Mouse (Mus musculus) liver, adult 2 months (tissue): Measurements from ENCODE around the gene Tnip3. TPM values are rescaled to one million over a fixed set of nuclear protein-coding genes. Genes with fewer than 3 reads are reported as not detected.

Experiments used
- DNase-seq: peaks from one replicate; pipeline ENCODE4 v3.0.0-alpha.2; 2011; ENCODE audit warnings: low read depth, low spot score; ENCODE audit errors: extremely low read depth
- H3K27ac ChIP-seq: fragments of 200-500 bp; replicated peaks from 2 replicates; pipeline ENCODE4 v1.5.1; 2012; ENCODE audit warnings: low read depth, mild to moderate bottlenecking, control low read depth, inconsistent platforms, low read length; ENCODE audit not compliant: insufficient read depth
- H3K27me3 ChIP-seq: fragments of 200-500 bp; 2 replicates; pipeline ENCODE4 v1.6.1; 2012; ENCODE audit warnings: mild to moderate bottlenecking, moderate library complexity, low read length, inconsistent platforms; ENCODE audit not compliant: control insufficient read depth, insufficient read depth
- H3K36me3 ChIP-seq: fragments of 200-500 bp; 2 replicates; pipeline ENCODE4 v1.6.1; 2012; ENCODE audit warnings: low read length, inconsistent platforms; ENCODE audit not compliant: control insufficient read depth, insufficient read depth
- H3K4me1 ChIP-seq: fragments of 200-500 bp; 2 replicates; pipeline ENCODE4 v1.6.1; 2011; ENCODE audit warnings: low read length; ENCODE audit not compliant: control insufficient read depth, insufficient read depth
- H3K4me3 ChIP-seq: fragments of 200-500 bp; 2 replicates; pipeline ENCODE4 v1.5.1; 2011; ENCODE audit warnings: low read depth, mild to moderate bottlenecking, control low read depth, low read length, moderate library complexity; ENCODE audit not compliant: insufficient read depth
- H3K79me2 ChIP-seq: fragments of 200-500 bp; 2 replicates; pipeline ENCODE4 v1.6.1; 2012; ENCODE audit warnings: inconsistent platforms, mild to moderate bottlenecking, low read length, moderate library complexity; ENCODE audit not compliant: control insufficient read depth, insufficient read depth
- H3K9ac ChIP-seq: fragments of 200-500 bp; 2 replicates; pipeline ENCODE4 v1.6.1; 2012; ENCODE audit warnings: low read depth, mild to moderate bottlenecking, control low read depth, inconsistent platforms, low read length
- CTCF ChIP-seq: fragments of 200-500 bp; IDR thresholded peaks from 2 replicates; pipeline ENCODE4 v1.5.1; 2011; ENCODE audit warnings: low read depth, low read length, control low read depth
- POLR2A ChIP-seq: fragments of 200-500 bp; IDR thresholded peaks from 2 replicates; pipeline ENCODE4 v1.6.1; 2011; ENCODE audit warnings: low read length, control low read depth; ENCODE audit not compliant: insufficient read depth; ENCODE audit errors: extremely low read depth
- whole genome bisulfite sequencing: fragments of 180-500 bp; shearing (Covaris S2); methylation state at CpG from one replicate; pipeline ENCODE4 v1.1.7; 2018; 5-methylcytosine and 5-hydroxymethylcytosine counted together
- polyA plus RNA-seq: library from polyadenylated mRNA; depleted of rRNA; stranded (reverse); fragments of >200 nt; gene quantifications from 2 replicates; pipeline ENCODE4 v1.2.3, GENCODE M21; 2012; rRNA removed
- total RNA-seq: library from RNA; depleted of rRNA; stranded (reverse); fragments of >200 nt; gene quantifications from 2 replicates; pipeline ENCODE4 v1.2.3, GENCODE M21; 2014; rRNA removed

Tnip3 gene
- total RNA-seq (0.07 and 0.09 TPM in 2 replicates), polyA plus RNA-seq (not detected in 2 replicates)

GRCm38 (mm10) chr6:65525192-65525591 is at the start of gene Tnip3:
Gene Tnip3 (plus strand): TSS chr6:65525313.
- no peaks in the 10 kb centered on the region for H3K27me3 ChIP-seq
- DNase-seq, result no peak
- TF ChIP-seq CTCF (no peak), POLR2A (no peak)
- H3K79me2 ChIP-seq, result no peaks in the 10 kb centered on the region
- no peak within 1 kb of the TSS for H3K4me3 ChIP-seq
- H3K27ac ChIP-seq, result no peak within 1 kb of the TSS
- 77% methylated on average over 5 of the region's 5 CpGs for WGBS
- no peaks in the 10 kb centered on the region for H3K36me3 ChIP-seq
- no peak within 1 kb of the TSS for H3K9ac ChIP-seq
- no peaks in the 10 kb centered on the region for H3K4me1 ChIP-seq

- Histone ChIP-seq H3K27ac (no peak overlapping the region), H3K79me2 (no peaks in the 10 kb centered on the region), H3K9ac (no peak overlapping the region), H3K4me3 (no peak overlapping the region), H3K36me3 (no peaks in the 10 kb centered on the region), H3K27me3 (no peaks in the 10 kb centered on the region), H3K4me1 (no peaks in the 10 kb centered on the region)
- no peak for TF ChIP-seq POLR2A
- no peak for TF ChIP-seq CTCF
- no peak for DNase-seq
These were observed 26.3 kb upstream of the Tnip3 start for GRCm38 (mm10) chr6:65498786-65499185.

- H3K36me3 ChIP-seq, result no peaks in the 10 kb centered on the region
- DNase-seq, result peak; percentile 42
- H3K4me3 ChIP-seq, result no peak overlapping the region
- H3K79me2 ChIP-seq, result no peaks in the 10 kb centered on the region
- TF ChIP-seq CTCF, result peak; percentile 71
- no peak for TF ChIP-seq POLR2A
- 37% methylated on average over 4 of the region's 4 CpGs for WGBS
- H3K27me3 ChIP-seq, result no peaks in the 10 kb centered on the region
- H3K9ac ChIP-seq, result no peak overlapping the region
- H3K4me1 ChIP-seq, result no peaks in the 10 kb centered on the region
- no peak overlapping the region for H3K27ac ChIP-seq
These were observed 15.0 kb upstream of the Tnip3 start for GRCm38 (mm10) chr6:65510051-65510669.

DNA sequence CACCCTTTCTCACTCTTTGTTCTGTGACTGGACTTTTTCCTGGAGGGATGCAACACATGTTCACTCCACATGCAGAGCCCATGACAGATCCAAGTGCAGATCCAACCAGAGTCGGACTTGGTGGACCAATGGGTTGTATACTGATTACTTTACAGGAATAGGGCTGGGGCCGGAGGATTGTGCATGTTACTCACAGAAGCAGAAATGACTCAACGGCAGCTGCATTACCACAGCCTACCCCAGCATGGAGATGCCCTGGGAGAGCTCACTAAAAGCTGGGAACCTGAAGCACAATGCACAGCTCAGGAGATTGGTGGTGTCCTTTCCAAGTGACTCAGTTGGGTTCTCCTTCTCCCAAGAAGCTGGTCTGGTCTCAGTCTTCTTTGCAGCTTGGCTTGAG is 11.3 kb upstream of the Tnip3 start:
- H3K4me1 ChIP-seq, result no peaks in the 10 kb centered on the region
- no peak overlapping the region for H3K4me3 ChIP-seq
- H3K27ac ChIP-seq, result no peak overlapping the region
- no peak for TF ChIP-seq CTCF
- no peak for TF ChIP-seq POLR2A
- WGBS, result 85% methylated on average over 3 of the region's 3 CpGs
- H3K9ac ChIP-seq, result no peak overlapping the region
- no peak for DNase-seq
- no peaks in the 10 kb centered on the region for H3K27me3 ChIP-seq
- no peaks in the 10 kb centered on the region for H3K36me3 ChIP-seq
- H3K79me2 ChIP-seq, result no peaks in the 10 kb centered on the region

DNA sequence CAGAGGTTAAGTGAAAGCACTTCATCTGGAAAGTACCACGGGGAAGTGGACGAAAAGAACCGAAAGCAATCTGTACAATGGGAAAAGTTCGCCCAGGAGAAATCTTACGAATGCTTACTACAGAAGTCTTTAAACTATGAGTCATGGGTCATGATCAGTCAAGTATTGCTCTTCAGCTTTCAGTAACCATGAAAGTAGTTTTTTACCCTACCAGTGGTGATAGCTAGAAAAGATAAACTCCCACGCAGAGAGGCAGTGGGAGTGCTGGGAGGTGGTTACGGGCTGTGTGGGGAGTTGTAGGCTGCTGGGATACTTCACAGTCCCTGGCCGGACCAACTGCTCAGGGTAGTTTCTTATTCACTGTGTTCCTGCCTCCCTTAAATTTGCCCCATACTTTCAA is 8.4 kb upstream of the Tnip3 start:
- no peak overlapping the region for H3K27ac ChIP-seq
- H3K4me3 ChIP-seq, result no peak overlapping the region
- 75% methylated on average over 8 of the region's 8 CpGs for WGBS
- H3K4me1 ChIP-seq, result no peaks in the 10 kb centered on the region
- no peaks in the 10 kb centered on the region for H3K79me2 ChIP-seq
- no peaks in the 10 kb centered on the region for H3K36me3 ChIP-seq
- DNase-seq, result peak; percentile 19
- TF ChIP-seq POLR2A (no peak), CTCF (no peak)
- no peak overlapping the region for H3K9ac ChIP-seq
- H3K27me3 ChIP-seq, result no peaks in the 10 kb centered on the region

DNA sequence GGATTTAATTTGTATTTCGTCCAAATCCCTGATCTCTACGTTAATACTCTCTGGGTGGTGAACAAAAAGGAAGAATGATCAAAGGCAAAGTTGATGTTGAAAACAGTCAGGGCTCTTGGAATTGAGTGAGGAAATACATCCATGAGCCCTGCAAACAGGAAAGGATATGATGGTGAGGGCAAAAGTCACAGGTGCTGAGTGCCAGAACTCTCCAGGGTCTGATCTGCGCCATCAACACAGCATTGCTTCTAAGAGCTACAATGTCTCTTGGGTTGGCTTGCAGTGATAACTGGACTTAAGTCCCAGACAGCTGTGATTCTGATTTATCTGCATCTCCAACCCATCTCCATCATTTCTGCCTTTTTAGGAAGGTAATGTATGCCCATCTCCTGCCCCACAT is 4.3 kb upstream of the Tnip3 start:
- H3K4me3 ChIP-seq, result no peak overlapping the region
- no peak for DNase-seq
- H3K79me2 ChIP-seq, result no peaks in the 10 kb centered on the region
- H3K36me3 ChIP-seq, result no peaks in the 10 kb centered on the region
- no peaks in the 10 kb centered on the region for H3K4me1 ChIP-seq
- WGBS, result 81% methylated on average over 3 of the region's 3 CpGs
- TF ChIP-seq POLR2A (no peak), CTCF (no peak)
- no peaks in the 10 kb centered on the region for H3K27me3 ChIP-seq
- H3K27ac ChIP-seq, result no peak overlapping the region
- H3K9ac ChIP-seq, result no peak overlapping the region
